Mouse (Mus musculus) lung, postnatal 0 days (tissue): ENCODE measurements around the gene Rhebl1. TPM values are rescaled to one million over a fixed set of nuclear protein-coding genes. Genes with fewer than 3 reads are reported as not detected.
A peak's percentile ranks its signal among the peaks of the same experiment; 100 is the strongest.

ENCODE experiments used
- ATAC-seq: fragments of 200-750 bp; cut with Nextera tagmentation; 2 replicates; pipeline ENCODE4 v1.8.0; 2017; ENCODE audit warnings: moderate library complexity
- DNase-seq: peaks from one replicate; pipeline ENCODE4 v3.0.0-alpha.2; 2016; ENCODE audit warnings: low spot score
- H3K27ac ChIP-seq: fragments of 300-500 bp; sonication (generic); 2 replicates; pipeline ENCODE4 v1.5.1; 2014; ENCODE audit warnings: antibody characterized with exemption, mild to moderate bottlenecking, low read length, mixed read lengths
- H3K27me3 ChIP-seq: fragments of 300-500 bp; sonication (generic); replicated peaks from 2 replicates; pipeline ENCODE4 v1.6.1; 2014; ENCODE audit warnings: low read length, mixed read lengths; ENCODE audit not compliant: insufficient read depth
- H3K36me3 ChIP-seq: fragments of 300-500 bp; sonication (generic); 2 replicates; pipeline ENCODE4 v1.6.1; 2014; ENCODE audit warnings: low read length, mixed read lengths; ENCODE audit not compliant: insufficient read depth
- H3K4me1 ChIP-seq: fragments of 300-500 bp; sonication (generic); 2 replicates; pipeline ENCODE4 v1.6.1; 2014; ENCODE audit warnings: antibody characterized with exemption, low read depth, low read length, mixed read lengths; ENCODE audit not compliant: insufficient read depth
- H3K4me2 ChIP-seq: fragments of 300-500 bp; sonication (generic); replicated peaks from 2 replicates; pipeline ENCODE4 v1.6.1; 2014; ENCODE audit warnings: low read depth, mild to moderate bottlenecking, low read length, moderate library complexity, mixed read lengths
- H3K4me3 ChIP-seq: fragments of 300-500 bp; sonication (generic); 2 replicates; pipeline ENCODE4 v1.5.1; 2014; ENCODE audit warnings: low read depth, low read length
- H3K9ac ChIP-seq: fragments of 300-500 bp; sonication (generic); replicated peaks from 2 replicates; pipeline ENCODE4 v1.6.1; 2014; ENCODE audit warnings: low read depth, mild to moderate bottlenecking
- H3K9me3 ChIP-seq: fragments of 300-500 bp; sonication (generic); 2 replicates; pipeline ENCODE4 v1.6.1; 2016; ENCODE audit warnings: low read length, mixed read lengths
- CTCF ChIP-seq: IDR thresholded peaks from 2 replicates; pipeline ENCODE4 v1.5.1; 2016; ENCODE audit warnings: antibody characterized with exemption, mild to moderate bottlenecking
- EP300 ChIP-seq: IDR thresholded peaks from 2 replicates; pipeline ENCODE4 v1.6.1; 2016; ENCODE audit warnings: antibody characterized with exemption, mild to moderate bottlenecking, control low read depth
- WGBS: fragments of 180-500 bp; shearing (Covaris S2); extraction: QIAGEN DNeasy Blood & Tissue Kit; methylation state at CpG from one replicate; pipeline ENCODE4 v1.1.7; 2014; 5-methylcytosine and 5-hydroxymethylcytosine counted together
- polyA plus RNA-seq: library from polyadenylated mRNA; unstranded; fragments of >200 nt; fragmentation: Nextera tagmentation; extraction: Ambion mirVana; gene quantifications from 2 replicates; pipeline ENCODE4 v1.2.1, GENCODE M21; 2015

Rhebl1 gene
- polyA plus RNA-seq, 1 experiment from 2014 or later = 10.2 TPM

- H3K4me2 ChIP-seq = peak overlapping the region; percentile 70
- no peaks in the 10 kb centered on the region for H3K36me3 ChIP-seq
- H3K27me3 ChIP-seq = no peaks in the 10 kb centered on the region
- H3K27ac ChIP-seq = peak overlapping the region; percentile 95
- under 1% methylated on average over 14 of the region's 14 CpGs for WGBS
- peaks cover 7% of the 10 kb centered on the region; the same call in 1 of the 2 replicates for H3K4me1 ChIP-seq
- TF ChIP-seq EP300 (no peak), CTCF (no peak)
- peak overlapping the region; percentile 73 for H3K4me3 ChIP-seq
- ATAC-seq (no peak), DNase-seq (peak; percentile 55)
- H3K9me3 ChIP-seq = no peaks in the 10 kb centered on the region
- peak overlapping the region; percentile 62 for H3K9ac ChIP-seq
Measured at GRCm38 (mm10) chr15:98917091-98917490, 22.8 kb upstream of the Rhebl1 start.

DNA sequence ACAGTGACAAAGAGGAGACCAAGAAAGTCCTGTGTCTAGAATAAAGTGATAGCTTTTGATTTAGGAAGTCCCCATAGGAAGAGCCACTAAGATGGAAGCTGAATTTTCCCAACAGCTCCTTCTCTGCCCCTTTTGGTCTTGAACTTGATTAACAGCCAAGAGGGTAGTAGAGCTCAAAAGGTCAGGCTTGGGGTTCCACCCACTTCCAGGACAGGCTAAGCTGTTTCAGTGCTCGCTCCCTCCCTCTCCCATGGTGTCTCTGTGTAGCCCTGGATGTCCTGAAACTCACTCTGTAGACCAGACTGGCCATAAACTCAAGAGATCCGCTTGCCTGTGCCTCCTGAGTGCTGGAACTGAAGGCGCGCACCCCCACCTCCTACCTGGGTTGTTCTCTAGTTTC, 21.7 kb upstream of the Rhebl1 start:
- H3K27ac ChIP-seq = no peak overlapping the region
- no peak for TF ChIP-seq EP300
- TF ChIP-seq CTCF = no peak
- no peak overlapping the region for H3K9ac ChIP-seq
- H3K27me3 ChIP-seq = no peaks in the 10 kb centered on the region
- 0 out of 2 replicates have a peak overlapping the region, but pooled peaks have one; percentile 70 for H3K4me2 ChIP-seq
- peaks cover 6% of the 10 kb centered on the region; the same call in 1 of the 2 replicates for H3K36me3 ChIP-seq
- ATAC-seq = no peak
- H3K4me3 ChIP-seq = no peak overlapping the region
- H3K4me1 ChIP-seq = peaks cover 7% of the 10 kb centered on the region; the same call in 1 of the 2 replicates
- no peak for DNase-seq
- H3K9me3 ChIP-seq = no peaks in the 10 kb centered on the region
- 93% methylated on average over 4 of the region's 4 CpGs for WGBS

GRCm38 (mm10) chr15:98914903-98915302, 20.6 kb upstream of the Rhebl1 start:
- DNase-seq = no peak
- no peak for TF ChIP-seq CTCF
- no peak for TF ChIP-seq EP300
- WGBS = 85% methylated on average over 6 of the region's 6 CpGs
- H3K4me2 ChIP-seq = no peak overlapping the region
- H3K27ac ChIP-seq = no peak overlapping the region
- H3K4me3 ChIP-seq = no peak overlapping the region
- H3K36me3 ChIP-seq = peaks cover 13% of the 10 kb centered on the region; the same call in 1 of the 2 replicates
- H3K9me3 ChIP-seq = no peaks in the 10 kb centered on the region
- peaks cover 7% of the 10 kb centered on the region; the same call in 1 of the 2 replicates for H3K4me1 ChIP-seq
- no peak for ATAC-seq
- no peak overlapping the region for H3K9ac ChIP-seq
- H3K27me3 ChIP-seq = no peaks in the 10 kb centered on the region

- no peak overlapping the region for H3K9ac ChIP-seq
- ATAC-seq = no peak
- no peak for DNase-seq
- no peak overlapping the region for H3K27ac ChIP-seq
- H3K4me3 ChIP-seq = no peak overlapping the region
- no peaks in the 10 kb centered on the region for H3K27me3 ChIP-seq
- H3K4me2 ChIP-seq = no peak overlapping the region
- no peaks in the 10 kb centered on the region for H3K4me1 ChIP-seq
- no peaks in the 10 kb centered on the region for H3K9me3 ChIP-seq
- WGBS = 30% methylated on average over 10 of the region's 10 CpGs
- H3K36me3 ChIP-seq = peaks cover 35% of the 10 kb centered on the region
- TF ChIP-seq EP300 = no peak
- peak; percentile 82 for TF ChIP-seq CTCF
Measured at GRCm38 (mm10) chr15:98904692-98905091, 10.4 kb upstream of the Rhebl1 start.

DNA sequence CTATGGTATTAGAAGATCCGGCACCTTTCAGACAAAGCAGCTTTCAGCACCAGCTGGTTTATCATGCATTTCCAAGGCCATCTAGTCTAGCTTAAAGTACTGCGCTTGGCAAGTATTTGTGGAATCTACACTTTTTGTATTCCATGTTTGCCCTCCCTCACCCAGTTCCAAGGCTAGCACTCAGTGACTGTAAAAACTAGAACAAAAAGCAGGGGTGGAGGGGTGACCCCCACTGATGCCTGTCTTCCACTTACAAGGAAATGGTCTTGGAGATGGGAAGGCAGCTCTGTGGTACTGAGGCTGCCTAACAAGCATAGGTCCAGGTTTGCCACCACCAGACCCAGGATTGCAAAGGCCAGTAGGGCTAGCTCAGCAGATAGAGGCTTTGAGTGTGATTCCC, 8.3 kb upstream of the Rhebl1 start:
- Histone ChIP-seq H3K9me3 (no peaks in the 10 kb centered on the region), H3K4me2 (no peak overlapping the region), H3K27ac (no peak overlapping the region), H3K9ac (no peak overlapping the region), H3K36me3 (peaks cover 22% of the 10 kb centered on the region), H3K4me1 (peaks cover 7% of the 10 kb centered on the region; the same call in 1 of the 2 replicates), H3K27me3 (peaks cover 10% of the 10 kb centered on the region; the same call in 1 of the 2 replicates), H3K4me3 (no peak overlapping the region)
- DNase-seq (no peak), ATAC-seq (no peak)
- TF ChIP-seq CTCF (no peak), EP300 (no peak)
- WGBS = 93% methylated on average over 2 of the region's 2 CpGs

- no peak for ATAC-seq
Measured at GRCm38 (mm10) chr15:98901530-98901929, 7.2 kb upstream of the Rhebl1 start.

More at GRCm38 (mm10) chr15:98901530-98901929, 7.2 kb upstream of the Rhebl1 start:
- no peak overlapping the region for H3K4me3 ChIP-seq
- peaks cover 18% of the 10 kb centered on the region for H3K27me3 ChIP-seq
- TF ChIP-seq EP300 (no peak), CTCF (no peak)
- no peak overlapping the region for H3K9ac ChIP-seq
- H3K4me1 ChIP-seq = peaks cover 12% of the 10 kb centered on the region; the same call in 1 of the 2 replicates
- H3K9me3 ChIP-seq = no peaks in the 10 kb centered on the region
- DNase-seq = no peak
- H3K36me3 ChIP-seq = peaks cover 21% of the 10 kb centered on the region; the same call in 1 of the 2 replicates
- H3K27ac ChIP-seq = no peak overlapping the region
- WGBS = 43% methylated on average over 1 of the region's 1 CpGs
- no peak overlapping the region for H3K4me2 ChIP-seq
